Mouse (Mus musculus) bone marrow macrophage, adult 2 months (primary cell): ENCODE results near the gene Neurl3.

Source experiments
- CTCF ChIP-seq: IDR thresholded peaks from 2 replicates; pipeline ENCODE4 v1.5.1; 2012; ENCODE audit warnings: low read depth, mild to moderate bottlenecking, low read length, moderate library complexity
- POLR2A ChIP-seq: IDR thresholded peaks from 2 replicates; pipeline ENCODE4 v1.6.1; 2012; ENCODE audit warnings: mild to moderate bottlenecking, low read depth, low read length, borderline replicate concordance

- TF ChIP-seq POLR2A (no peak), CTCF (no peak)
Measured at GRCm38 (mm10) chr1:36272546-36272945, 1.9 kb downstream of the Neurl3 start.
